Mouse (Mus musculus): ENCODE measurements at regions not wholly inside any gene's neighbourhood (a gene's known extent, or its start where the extent isn't known, plus 50 kb on each side); places are given as distances from the start of the nearest gene placed in this dataset.

GRCm38 (mm10) chr7:134436917-134437316 lies 51.5 kb upstream of the D7Ertd443e start:
- Histone ChIP-seq H3K4me3 (ENCODE audit: control insufficient read depth, low read depth, low read length) (no peak overlapping the region), H3K4me1 (ENCODE audit: control insufficient read depth, insufficient read depth, low read length) (no peaks in the 10 kb centered on the region), H3K36me3 (ENCODE audit: control insufficient read depth, insufficient read depth, low read length) (no peaks in the 10 kb centered on the region), H3K27me3 (ENCODE audit: control insufficient read depth, insufficient read depth, low read length) (no peaks in the 10 kb centered on the region), H3K27ac (ENCODE audit: control insufficient read depth, insufficient read depth, low read depth, low read length) (no peak overlapping the region)
- TF ChIP-seq CTCF (IDR thresholded peaks at IDR 0.05; ENCODE audit: control insufficient read depth, insufficient read depth, insufficient replicate concordance, low read depth, low read length) (no peak), POLR2A (IDR thresholded peaks at IDR 0.05; ENCODE audit: control insufficient read depth, low read depth, low read length) (no peak)

GRCm38 (mm10) chr7:134439281-134439680 lies 53.8 kb upstream of the D7Ertd443e start:
- TF ChIP-seq POLR2A (IDR thresholded peaks at IDR 0.05; ENCODE audit: control insufficient read depth, low read depth, low read length) = no peak
- TF ChIP-seq CTCF (IDR thresholded peaks at IDR 0.05; ENCODE audit: control insufficient read depth, insufficient read depth, insufficient replicate concordance, low read depth, low read length) = no peak

GRCm38 (mm10) chr7:134445008-134445806 lies 59.7 kb upstream of the D7Ertd443e start:
- TF ChIP-seq POLR2A (IDR thresholded peaks at IDR 0.05; ENCODE audit: control insufficient read depth, low read depth, low read length) = no peak
- TF ChIP-seq CTCF (IDR thresholded peaks at IDR 0.05; ENCODE audit: control insufficient read depth, insufficient read depth, insufficient replicate concordance, low read depth, low read length) = no peak
- no peaks in the 10 kb centered on the region for H3K4me1 ChIP-seq (ENCODE audit: control insufficient read depth, insufficient read depth, low read length)
- no peaks in the 10 kb centered on the region for H3K27me3 ChIP-seq (ENCODE audit: control insufficient read depth, insufficient read depth, low read length)
- H3K4me3 ChIP-seq (ENCODE audit: control insufficient read depth, low read depth, low read length) = no peak overlapping the region
- no peak overlapping the region for H3K27ac ChIP-seq (ENCODE audit: control insufficient read depth, insufficient read depth, low read depth, low read length)
- no peaks in the 10 kb centered on the region for H3K36me3 ChIP-seq (ENCODE audit: control insufficient read depth, insufficient read depth, low read length)

More at GRCm38 (mm10) chr7:134439281-134439680, 53.8 kb upstream of the D7Ertd443e start:
- no peaks in the 10 kb centered on the region for H3K36me3 ChIP-seq (ENCODE audit: control insufficient read depth, insufficient read depth, low read length)
- H3K27ac ChIP-seq (ENCODE audit: control insufficient read depth, insufficient read depth, low read depth, low read length) = no peak overlapping the region
- no peak overlapping the region for H3K4me3 ChIP-seq (ENCODE audit: control insufficient read depth, low read depth, low read length)
- no peaks in the 10 kb centered on the region for H3K4me1 ChIP-seq (ENCODE audit: control insufficient read depth, insufficient read depth, low read length)
- no peaks in the 10 kb centered on the region for H3K27me3 ChIP-seq (ENCODE audit: control insufficient read depth, insufficient read depth, low read length)

GRCm38 (mm10) chr7:134447648-134448202 lies 62.3 kb upstream of the D7Ertd443e start:
- H3K36me3 ChIP-seq (ENCODE audit: control insufficient read depth, insufficient read depth, low read length) = no peaks in the 10 kb centered on the region
- TF ChIP-seq POLR2A (IDR thresholded peaks at IDR 0.05; ENCODE audit: control insufficient read depth, low read depth, low read length) = no peak
- no peak for TF ChIP-seq CTCF (IDR thresholded peaks at IDR 0.05; ENCODE audit: control insufficient read depth, insufficient read depth, insufficient replicate concordance, low read depth, low read length)
- no peak overlapping the region for H3K4me3 ChIP-seq (ENCODE audit: control insufficient read depth, low read depth, low read length)
- no peaks in the 10 kb centered on the region for H3K4me1 ChIP-seq (ENCODE audit: control insufficient read depth, insufficient read depth, low read length)
- no peak overlapping the region for H3K27ac ChIP-seq (ENCODE audit: control insufficient read depth, insufficient read depth, low read depth, low read length)
- no peaks in the 10 kb centered on the region for H3K27me3 ChIP-seq (ENCODE audit: control insufficient read depth, insufficient read depth, low read length)

- H3K36me3 ChIP-seq (ENCODE audit: control insufficient read depth, insufficient read depth, low read length) = no peaks in the 10 kb centered on the region
- H3K4me3 ChIP-seq (ENCODE audit: control insufficient read depth, low read depth, low read length) = no peak overlapping the region
- H3K27me3 ChIP-seq (ENCODE audit: control insufficient read depth, insufficient read depth, low read length) = no peaks in the 10 kb centered on the region
- H3K4me1 ChIP-seq (ENCODE audit: control insufficient read depth, insufficient read depth, low read length) = no peaks in the 10 kb centered on the region
- TF ChIP-seq CTCF (IDR thresholded peaks at IDR 0.05; ENCODE audit: control insufficient read depth, insufficient read depth, insufficient replicate concordance, low read depth, low read length) = no peak
- no peak for TF ChIP-seq POLR2A (IDR thresholded peaks at IDR 0.05; ENCODE audit: control insufficient read depth, low read depth, low read length)
- H3K27ac ChIP-seq (ENCODE audit: control insufficient read depth, insufficient read depth, low read depth, low read length) = no peak overlapping the region
These were observed 63.4 kb upstream of the D7Ertd443e start for GRCm38 (mm10) chr7:134448831-134449230.

- Histone ChIP-seq H3K27me3 (ENCODE audit: control insufficient read depth, insufficient read depth, low read length) (no peaks in the 10 kb centered on the region), H3K4me3 (ENCODE audit: control insufficient read depth, low read depth, low read length) (no peak overlapping the region), H3K4me1 (ENCODE audit: control insufficient read depth, insufficient read depth, low read length) (no peaks in the 10 kb centered on the region), H3K27ac (ENCODE audit: control insufficient read depth, insufficient read depth, low read depth, low read length) (no peak overlapping the region), H3K36me3 (ENCODE audit: control insufficient read depth, insufficient read depth, low read length) (no peaks in the 10 kb centered on the region)
- TF ChIP-seq POLR2A (IDR thresholded peaks at IDR 0.05; ENCODE audit: control insufficient read depth, low read depth, low read length) (no peak), CTCF (IDR thresholded peaks at IDR 0.05; ENCODE audit: control insufficient read depth, insufficient read depth, insufficient replicate concordance, low read depth, low read length) (no peak)
These were observed 77.2 kb upstream of the D7Ertd443e start for GRCm38 (mm10) chr7:134462677-134463076.

- H3K4me3 ChIP-seq (ENCODE audit: control insufficient read depth, low read depth, low read length) = no peak overlapping the region
- H3K36me3 ChIP-seq (ENCODE audit: control insufficient read depth, insufficient read depth, low read length) = no peaks in the 10 kb centered on the region
- no peak overlapping the region for H3K27ac ChIP-seq (ENCODE audit: control insufficient read depth, insufficient read depth, low read depth, low read length)
- TF ChIP-seq CTCF (IDR thresholded peaks at IDR 0.05; ENCODE audit: control insufficient read depth, insufficient read depth, insufficient replicate concordance, low read depth, low read length) (no peak), POLR2A (IDR thresholded peaks at IDR 0.05; ENCODE audit: control insufficient read depth, low read depth, low read length) (no peak)
- no peaks in the 10 kb centered on the region for H3K4me1 ChIP-seq (ENCODE audit: control insufficient read depth, insufficient read depth, low read length)
- no peaks in the 10 kb centered on the region for H3K27me3 ChIP-seq (ENCODE audit: control insufficient read depth, insufficient read depth, low read length)
These were observed 77.9 kb upstream of the D7Ertd443e start for GRCm38 (mm10) chr7:134463380-134463779.

All from testis, adult 2 months (tissue).